In genomic region chr12:105993356-105993755, GRCm38 (mm10) we compare ENCODE assay signal across 18 mouse cellular contexts. TPM values are rescaled to one million over a fixed set of nuclear protein-coding genes. Genes with fewer than 3 reads are reported as not detected.
DNase-seq lines count a peak whose midpoint lies in the region; ATAC-seq lines count a peak whose summit lies in the region.
"Had no signal": no experiment of that assay in that cellular context is flagged by ENCODE, and none has a peak within 500 bp of the region (broad histone marks: within the 10 kb centered on the region; RNA-seq: fewer than 3 reads in every experiment).

No protein-coding gene starts in this region.

- H3K4me1 ChIP-seq in forebrain, embryonic 15.5 days, result 0 out of 2 replicates have a peak, but pooled peaks cover 7% of the 10 kb centered on the region
- H3K4me1 ChIP-seq in forebrain, embryonic 12.5 days, result no peaks in the 10 kb centered on the region; the same call in 1 of the 2 replicates
- H3K4me1 ChIP-seq in neural tube, embryonic 13.5 days (replicated peaks), result peaks cover 29% of the 10 kb centered on the region
- peaks cover 10% of the 10 kb centered on the region; the same call in 1 of the 2 replicates for H3K4me1 ChIP-seq in neural tube, embryonic 15.5 days
- H3K4me1 ChIP-seq: intestine, embryonic 15.5 days had no signal

- H3K36me3 ChIP-seq in forebrain, embryonic 15.5 days, result no peaks in the 10 kb centered on the region
- H3K36me3 ChIP-seq in forebrain, embryonic 12.5 days (replicated peaks), result no peaks in the 10 kb centered on the region
- no peaks in the 10 kb centered on the region for H3K36me3 ChIP-seq in neural tube, embryonic 13.5 days
- H3K36me3 ChIP-seq in neural tube, embryonic 15.5 days, result no peaks in the 10 kb centered on the region
- H3K36me3 ChIP-seq: embryonic facial prominence, embryonic 10.5 days; heart, embryonic 12.5 days; intestine, embryonic 15.5 days had no signal

- DNase-seq in adrenal gland, adult 8-10 months, result peak; percentile 61
- DNase-seq in adrenal gland, postnatal 25 days, result peak; percentile 38
- DNase-seq: cerebellum, adult 2 months; cerebellum, postnatal 10 days; gastrocnemius, adult 2 months; gastrocnemius, postnatal 25 days; heart, postnatal 36 days; kidney, adult 18-20 months had no signal

- no peaks in the 10 kb centered on the region for H3K27me3 ChIP-seq in forebrain, embryonic 15.5 days
- peaks cover 19% of the 10 kb centered on the region for H3K27me3 ChIP-seq in forebrain, embryonic 12.5 days
- no peaks in the 10 kb centered on the region for H3K27me3 ChIP-seq in neural tube, embryonic 13.5 days
- no peaks in the 10 kb centered on the region for H3K27me3 ChIP-seq in neural tube, embryonic 15.5 days (replicated peaks)
- H3K27me3 ChIP-seq: heart, embryonic 12.5 days; intestine, embryonic 15.5 days had no signal

- no peaks in the 10 kb centered on the region for H3K9me3 ChIP-seq in forebrain, embryonic 15.5 days
- no peaks in the 10 kb centered on the region for H3K9me3 ChIP-seq in forebrain, embryonic 12.5 days
- no peaks in the 10 kb centered on the region for H3K9me3 ChIP-seq in neural tube, embryonic 13.5 days
- H3K9me3 ChIP-seq in neural tube, embryonic 15.5 days (replicated peaks), result no peaks in the 10 kb centered on the region
- H3K9me3 ChIP-seq: embryonic facial prominence, embryonic 10.5 days; heart, embryonic 12.5 days; intestine, embryonic 15.5 days had no signal

- ATAC-seq in forebrain, embryonic 15.5 days (replicated peaks), result no peak
- ATAC-seq in forebrain, embryonic 12.5 days (ENCODE audit: low FRiP score), result no peak
- ATAC-seq in neural tube, embryonic 13.5 days (ENCODE audit: low read depth), result no peak
- no peak for ATAC-seq in neural tube, embryonic 15.5 days (ENCODE audit: low FRiP score)
- no peak for ATAC-seq in CD4-positive, CD25-positive, alpha-beta regulatory T cell, adult 4 months
- ATAC-seq: intestine, embryonic 15.5 days had no signal

- no peak overlapping the region for H3K9ac ChIP-seq in forebrain, embryonic 15.5 days (replicated peaks)
- no peak overlapping the region for H3K9ac ChIP-seq in forebrain, embryonic 12.5 days
- no peak overlapping the region for H3K9ac ChIP-seq in neural tube, embryonic 13.5 days
- H3K9ac ChIP-seq in neural tube, embryonic 15.5 days (replicated peaks), result no peak overlapping the region
- H3K9ac ChIP-seq: forebrain, postnatal 0 days; heart, embryonic 12.5 days; hindbrain, embryonic 14.5 days; intestine, embryonic 15.5 days had no signal

- H3K4me2 ChIP-seq in forebrain, embryonic 15.5 days (replicated peaks), result no peak overlapping the region
- no peak overlapping the region for H3K4me2 ChIP-seq in forebrain, embryonic 12.5 days
- no peak overlapping the region for H3K4me2 ChIP-seq in neural tube, embryonic 13.5 days
- H3K4me2 ChIP-seq in neural tube, embryonic 15.5 days, result no peak overlapping the region
- H3K4me2 ChIP-seq: heart, embryonic 12.5 days; hindbrain, embryonic 14.5 days; intestine, embryonic 15.5 days had no signal

- 79% methylated on average over 7 of the region's 7 CpGs for WGBS in forebrain, embryonic 15.5 days
- WGBS in forebrain, embryonic 12.5 days, result 68% methylated on average over 7 of the region's 7 CpGs
- WGBS in neural tube, embryonic 13.5 days, result 68% methylated on average over 7 of the region's 7 CpGs
- 71% methylated on average over 7 of the region's 7 CpGs for WGBS in neural tube, embryonic 15.5 days

- 0 out of 2 replicates have a peak overlapping the region, but pooled peaks have one; percentile 6 for H3K27ac ChIP-seq in forebrain, embryonic 15.5 days (replicated peaks)
- no peak overlapping the region for H3K27ac ChIP-seq in forebrain, embryonic 12.5 days
- H3K27ac ChIP-seq in neural tube, embryonic 13.5 days (replicated peaks), result peak overlapping the region; percentile 74
- no peak overlapping the region for H3K27ac ChIP-seq in neural tube, embryonic 15.5 days (replicated peaks)
- H3K27ac ChIP-seq: embryonic facial prominence, embryonic 10.5 days; gastrocnemius, adult 2 months; hindbrain, embryonic 14.5 days; intestine, embryonic 15.5 days had no signal

- H3K4me3 ChIP-seq in forebrain, embryonic 15.5 days, result no peak overlapping the region
- H3K4me3 ChIP-seq in forebrain, embryonic 12.5 days (replicated peaks), result no peak overlapping the region
- H3K4me3 ChIP-seq in neural tube, embryonic 13.5 days, result no peak overlapping the region
- no peak overlapping the region for H3K4me3 ChIP-seq in neural tube, embryonic 15.5 days (replicated peaks)
- H3K4me3 ChIP-seq: embryonic facial prominence, embryonic 10.5 days; gastrocnemius, adult 2 months; heart, embryonic 12.5 days; intestine, embryonic 15.5 days had no signal

RNA-seq across cellular contexts. Expression of gene Vrk1, which starts 16.7 kb away (rescaled TPM):
- polyA plus RNA-seq in forebrain, embryonic 15.5 days (2015; fragmentation: Nextera tagmentation; extraction: Ambion mirVana), result 73.6 and 81.7 TPM in 2 replicates
- polyA plus RNA-seq in forebrain, embryonic 12.5 days (2016; fragmentation: Nextera tagmentation; extraction: Ambion mirVana), result 97.7 and 106 TPM in 2 replicates
- 36.4 and 37.7 TPM in 2 replicates for polyA plus RNA-seq in neural tube, embryonic 13.5 days (2015; fragmentation: Nextera tagmentation; extraction: Ambion mirVana)
- polyA plus RNA-seq in neural tube, embryonic 15.5 days (2015; fragmentation: Nextera tagmentation; extraction: Ambion mirVana), result 24.8 and 40.5 TPM in 2 replicates
- 10 to 100 TPM; 16.4 to 18.0 (median 17.4) TPM for total RNA-seq in adrenal gland, adult 8-10 months (2022)
- total RNA-seq in adrenal gland, postnatal 25 days (2021), result 17.7 and 24.6 TPM in 2 replicates
- polyA plus RNA-seq in CD4-positive, CD25-positive, alpha-beta regulatory T cell, adult 4 months (2017; shearing (Covaris generic)), result 100 to 1,000 TPM; 135 to 144 TPM

Comparison
In these comparisons a context has a peak if more than half of its experiments do, and no peak if none do; other contexts are left out.
1. H3K27ac ChIP-seq: peak in forebrain, embryonic 15.5 days (single experiment) and neural tube, embryonic 13.5 days (single experiment); none in forebrain, embryonic 12.5 days (single experiment) and neural tube, embryonic 15.5 days (single experiment).